Mouse (Mus musculus) liver, embryonic 11.5 days (tissue): Measurements from ENCODE around the gene Zfp280c. TPM values are rescaled to one million over a fixed set of nuclear protein-coding genes. Genes with fewer than 3 reads are reported as not detected.

Source experiments
- ATAC-seq: fragments of 200-750 bp; cut with Nextera tagmentation; replicated peaks from 2 replicates; pipeline ENCODE4 v1.8.0; 2017; ENCODE audit warnings: moderate number of reproducible peaks, mild to moderate bottlenecking, moderate TSS enrichment, moderate library complexity; ENCODE audit not compliant: low FRiP score
- DNase-seq: peaks from one replicate; pipeline ENCODE4 v3.0.0-alpha.2; 2017; ENCODE audit warnings: low spot score
- H3K27ac ChIP-seq: fragments of 300-500 bp; sonication (generic); 2 replicates; pipeline ENCODE4 v1.5.1; 2014; ENCODE audit warnings: mild to moderate bottlenecking, low read depth, low read length, control low read depth
- H3K27me3 ChIP-seq: fragments of 300-500 bp; sonication (generic); replicated peaks from 2 replicates; pipeline ENCODE4 v1.6.1; 2014; ENCODE audit warnings: low read length, mixed read lengths; ENCODE audit not compliant: control insufficient read depth, insufficient read depth
- H3K36me3 ChIP-seq: fragments of 300-500 bp; sonication (generic); 2 replicates; pipeline ENCODE4 v1.6.1; 2014; ENCODE audit warnings: mild to moderate bottlenecking, low read length, moderate library complexity, mixed read lengths; ENCODE audit not compliant: control insufficient read depth, insufficient read depth
- H3K4me1 ChIP-seq: fragments of 300-500 bp; sonication (generic); replicated peaks from 2 replicates; pipeline ENCODE4 v1.6.1; 2014; ENCODE audit warnings: low read length, mixed read lengths; ENCODE audit not compliant: control insufficient read depth, insufficient read depth
- H3K4me2 ChIP-seq: fragments of 300-500 bp; sonication (generic); 2 replicates; pipeline ENCODE4 v1.6.1; 2014; ENCODE audit warnings: mild to moderate bottlenecking, control low read depth, moderate library complexity
- H3K4me3 ChIP-seq: fragments of 300-500 bp; sonication (generic); 2 replicates; pipeline ENCODE4 v1.5.1; 2014; ENCODE audit warnings: low read depth, low read length, control low read depth
- H3K9ac ChIP-seq: fragments of 300-500 bp; sonication (generic); 2 replicates; pipeline ENCODE4 v1.6.1; 2014; ENCODE audit warnings: low read depth, low read length, control low read depth
- H3K9me3 ChIP-seq: fragments of 300-500 bp; sonication (generic); 2 replicates; pipeline ENCODE4 v1.6.1; 2016; ENCODE audit warnings: low read length, inconsistent platforms, mixed read lengths; ENCODE audit not compliant: control insufficient read depth
- WGBS: fragments of 180-500 bp; shearing (Covaris S2); extraction: QIAGEN DNeasy Blood & Tissue Kit; methylation state at CpG from one replicate; pipeline ENCODE4 v1.1.7; 2014; 5-methylcytosine and 5-hydroxymethylcytosine counted together
- polyA plus RNA-seq: library from polyadenylated mRNA; unstranded; fragments of >200 nt; fragmentation: Nextera tagmentation; extraction: Ambion mirVana; gene quantifications from 2 replicates; pipeline ENCODE4 v1.2.1, GENCODE M21; 2014

Gene Zfp280c
- polyA plus RNA-seq, 1 experiment from 2014 or later = 11.9 TPM

- DNase-seq = no peak
- ATAC-seq = no peak
- Histone ChIP-seq H3K4me2 (no peak overlapping the region), H3K9ac (no peak overlapping the region), H3K9me3 (no peaks in the 10 kb centered on the region), H3K4me3 (no peak overlapping the region), H3K27me3 (no peaks in the 10 kb centered on the region), H3K36me3 (peaks cover 9% of the 10 kb centered on the region; the same call in 1 of the 2 replicates), H3K4me1 (no peaks in the 10 kb centered on the region), H3K27ac (no peak overlapping the region)
Measured at GRCm38 (mm10) chrX:48583332-48583731, 11.0 kb downstream of the Zfp280c start.

- Histone ChIP-seq H3K4me3 (no peak overlapping the region), H3K4me2 (no peak overlapping the region), H3K9ac (no peak overlapping the region), H3K27ac (no peak overlapping the region), H3K36me3 (no peaks in the 10 kb centered on the region), H3K9me3 (no peaks in the 10 kb centered on the region), H3K4me1 (no peaks in the 10 kb centered on the region), H3K27me3 (no peaks in the 10 kb centered on the region)
- DNase-seq = peak; percentile 51
- 40% methylated on average over 3 of the region's 3 CpGs for WGBS
- no peak for ATAC-seq
Measured at GRCm38 (mm10) chrX:48532175-48532574, 62.1 kb downstream of the Zfp280c start.

- H3K36me3 ChIP-seq = no peaks in the 10 kb centered on the region
- DNase-seq (no peak), ATAC-seq (no peak)
- WGBS = 52% methylated on average over 3 of the region's 3 CpGs
- no peak overlapping the region for H3K4me2 ChIP-seq
- H3K27me3 ChIP-seq = no peaks in the 10 kb centered on the region
- no peaks in the 10 kb centered on the region for H3K9me3 ChIP-seq
- H3K9ac ChIP-seq = no peak overlapping the region
- no peak overlapping the region for H3K27ac ChIP-seq
- H3K4me1 ChIP-seq = no peaks in the 10 kb centered on the region
- H3K4me3 ChIP-seq = no peak overlapping the region
Measured at GRCm38 (mm10) chrX:48526435-48526834, 67.9 kb downstream of the Zfp280c start.

- WGBS = 58% methylated on average over 8 of the region's 8 CpGs
- no peak overlapping the region for H3K4me3 ChIP-seq
- H3K36me3 ChIP-seq = no peaks in the 10 kb centered on the region
- no peak overlapping the region for H3K4me2 ChIP-seq
- H3K27me3 ChIP-seq = no peaks in the 10 kb centered on the region
- DNase-seq = no peak
- ATAC-seq = no peak
- no peak overlapping the region for H3K27ac ChIP-seq
- H3K9ac ChIP-seq = no peak overlapping the region
- H3K9me3 ChIP-seq = no peaks in the 10 kb centered on the region
- H3K4me1 ChIP-seq = no peaks in the 10 kb centered on the region
Measured at GRCm38 (mm10) chrX:48525866-48526265, 68.4 kb downstream of the Zfp280c start.

GRCm38 (mm10) chrX:48525332-48525731 lies 69.0 kb downstream of the Zfp280c start:
- DNase-seq = no peak
- no peak overlapping the region for H3K9ac ChIP-seq
- no peaks in the 10 kb centered on the region for H3K9me3 ChIP-seq
- no peak overlapping the region for H3K4me3 ChIP-seq
- no peaks in the 10 kb centered on the region for H3K27me3 ChIP-seq
- H3K36me3 ChIP-seq = no peaks in the 10 kb centered on the region
- no peak for ATAC-seq
- 67% methylated on average over 1 of the region's 1 CpGs for WGBS
- H3K4me1 ChIP-seq = no peaks in the 10 kb centered on the region
- no peak overlapping the region for H3K4me2 ChIP-seq
- H3K27ac ChIP-seq = no peak overlapping the region

GRCm38 (mm10) chrX:48523512-48523911 lies 70.8 kb downstream of the Zfp280c start:
- ATAC-seq (no peak), DNase-seq (no peak)
- Histone ChIP-seq H3K9me3 (no peaks in the 10 kb centered on the region), H3K27ac (no peak overlapping the region), H3K27me3 (0 out of 2 replicates have a peak, but pooled peaks cover 3% of the 10 kb centered on the region), H3K4me3 (no peak overlapping the region), H3K9ac (no peak overlapping the region), H3K4me1 (no peaks in the 10 kb centered on the region), H3K4me2 (no peak overlapping the region), H3K36me3 (no peaks in the 10 kb centered on the region)
- 44% methylated on average over 3 of the region's 3 CpGs for WGBS

GRCm38 (mm10) chrX:48521651-48522050 lies 72.7 kb downstream of the Zfp280c start:
- ATAC-seq = no peak
- DNase-seq = no peak
- 79% methylated on average over 3 of the region's 3 CpGs for WGBS
- no peak overlapping the region for H3K9ac ChIP-seq
- H3K36me3 ChIP-seq = no peaks in the 10 kb centered on the region
- H3K27me3 ChIP-seq = 0 out of 2 replicates have a peak, but pooled peaks cover 3% of the 10 kb centered on the region
- no peak overlapping the region for H3K27ac ChIP-seq
- no peak overlapping the region for H3K4me2 ChIP-seq
- no peaks in the 10 kb centered on the region for H3K4me1 ChIP-seq
- H3K4me3 ChIP-seq = no peak overlapping the region
- no peaks in the 10 kb centered on the region for H3K9me3 ChIP-seq

- 16% methylated on average over 20 of the region's 20 CpGs for WGBS
- Histone ChIP-seq H3K4me3 (peak overlapping the region; percentile 50), H3K36me3 (no peaks in the 10 kb centered on the region), H3K9ac (peak overlapping the region; percentile 37; the same call in 1 of the 2 replicates), H3K4me2 (peak overlapping the region; percentile 79), H3K27me3 (0 out of 2 replicates have a peak, but pooled peaks cover 3% of the 10 kb centered on the region), H3K27ac (no peak overlapping the region), H3K9me3 (no peaks in the 10 kb centered on the region), H3K4me1 (no peaks in the 10 kb centered on the region)
- ATAC-seq (no peak), DNase-seq (peak; percentile 33)
Measured at GRCm38 (mm10) chrX:48519549-48520085, 74.7 kb downstream of the Zfp280c start.

- Histone ChIP-seq H3K27ac (no peak within 1 kb of the TSS), H3K27me3 (0 out of 2 replicates have a peak, but pooled peaks cover 3% of the 10 kb centered on the region), H3K36me3 (no peaks in the 10 kb centered on the region), H3K9ac (peak within 1 kb of the TSS; percentile 37; the same call in 1 of the 2 replicates), H3K4me2 (peak within 1 kb of the TSS; percentile 79), H3K9me3 (no peaks in the 10 kb centered on the region), H3K4me1 (no peaks in the 10 kb centered on the region), H3K4me3 (peak within 1 kb of the TSS; percentile 50)
- DNase-seq = peak; percentile 34
- WGBS = 27% methylated on average over 33 of the region's 33 CpGs
- peak; percentile 43; the same call in 1 of the 2 replicates for ATAC-seq
Measured at GRCm38 (mm10) chrX:48518808-48519548, 75.3 kb downstream of the Zfp280c start, which contains the start of gene Rab33a. Gene Rab33a (plus strand): TSS chrX:48519285.
